In the genomic region with DNA sequence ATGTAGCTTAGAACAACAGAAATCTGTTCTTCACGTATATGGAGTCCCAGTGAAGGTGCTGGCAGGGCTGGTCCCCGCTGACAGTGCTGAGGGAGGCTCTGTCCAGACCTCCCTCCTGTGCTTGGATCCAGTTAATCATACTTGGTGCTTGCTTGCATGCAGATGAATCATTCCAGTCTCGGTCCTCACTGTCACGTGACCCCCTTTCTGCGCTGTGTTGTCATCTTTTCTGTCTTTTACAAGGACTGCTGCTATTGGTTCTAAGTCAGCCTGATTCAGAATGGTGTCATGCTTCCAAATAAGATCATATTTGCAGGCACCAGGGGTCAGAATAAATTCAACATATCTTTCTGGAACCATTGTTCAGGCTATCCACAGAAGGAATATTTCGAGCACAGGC, we compare ENCODE assay signal across 33 mouse cellular contexts. TPM values are rescaled to one million over a fixed set of nuclear protein-coding genes. Genes with fewer than 3 reads are reported as not detected.
DNase-seq lines count a peak whose midpoint lies in the region; ATAC-seq and TF ChIP-seq lines count a peak whose summit lies in the region.
"Had no signal": no experiment of that assay in that cellular context is flagged by ENCODE, and none has a peak within 500 bp of the region (broad histone marks: within the 10 kb centered on the region; RNA-seq: fewer than 3 reads in every experiment).

No protein-coding gene starts in this region.

- no peaks in the 10 kb centered on the region for H3K36me3 ChIP-seq in C2C12 (ENCODE audit: control insufficient read depth, insufficient read depth)
- peaks cover 2% of the 10 kb centered on the region; the same call in 1 of the 2 replicates for H3K36me3 ChIP-seq in heart, embryonic 11.5 days (ENCODE audit: control insufficient read depth, insufficient read depth, low read length)
- H3K36me3 ChIP-seq: embryonic facial prominence, embryonic 13.5 days; G1E had no signal

- no peaks in the 10 kb centered on the region for H3K79me2 ChIP-seq in C2C12 (ENCODE audit: control insufficient read depth, insufficient read depth)

- H3ac ChIP-seq in C2C12 (ENCODE audit: control insufficient read depth, insufficient read length, low read depth): no peak overlapping the region

- no peak overlapping the region for H3K4me3 ChIP-seq in C2C12 (ENCODE audit: insufficient read depth, poor library complexity, severe bottlenecking)
- H3K4me3 ChIP-seq in heart, embryonic 11.5 days (ENCODE audit: low read depth, low read length): no peak overlapping the region
- H3K4me3 ChIP-seq: embryonic facial prominence, embryonic 10.5 days; embryonic facial prominence, embryonic 13.5 days; erythroblast, embryonic 14.5 days; forebrain, embryonic 12.5 days; forebrain, embryonic 15.5 days; heart, embryonic 13.5 days; hindbrain, embryonic 15.5 days had no signal

- ATAC-seq in heart, embryonic 11.5 days (replicated peaks; ENCODE audit: insufficient number of reproducible peaks, low FRiP score, low TSS enrichment): no peak
- ATAC-seq: forebrain, embryonic 15.5 days; intestine, postnatal 0 days had no signal

- no peaks in the 10 kb centered on the region for H3K79me3 ChIP-seq in C2C12 (ENCODE audit: low read depth)

- H3K9me3 ChIP-seq in heart, embryonic 11.5 days (replicated peaks; ENCODE audit: control insufficient read depth, low read length): no peaks in the 10 kb centered on the region
- H3K9me3 ChIP-seq: embryonic facial prominence, embryonic 10.5 days; embryonic facial prominence, embryonic 13.5 days; forebrain, embryonic 12.5 days; forebrain, embryonic 15.5 days; G1E; heart, embryonic 13.5 days; hindbrain, embryonic 15.5 days had no signal

- 87% methylated on average over 6 of the region's 6 CpGs for WGBS in heart, embryonic 11.5 days (ENCODE audit: insufficient replicate concordance)

- no peak overlapping the region for H3K9ac ChIP-seq in heart, embryonic 11.5 days (ENCODE audit: low read depth, low read length)
- H3K9ac ChIP-seq: embryonic facial prominence, embryonic 13.5 days; forebrain, embryonic 12.5 days; forebrain, embryonic 15.5 days; heart, embryonic 13.5 days; hindbrain, embryonic 15.5 days had no signal

- DNase-seq in adrenal gland, postnatal 14 days: peak; percentile 40
- DNase-seq in adrenal gland, adult 18-20 months (ENCODE audit: low spot score in 2 of 2): no peak
- peak; percentile 38 for DNase-seq in brain, adult 2 months (ENCODE audit: low read depth, low spot score)
- no peak for DNase-seq in testis, postnatal 10 days (ENCODE audit: low spot score)
- DNase-seq: cerebellum, adult 11-12 months; cerebellum, adult 8-10 months; cerebellum, postnatal 10 days; cerebellum, postnatal 36 days; embryo, embryonic 11 days; gastrocnemius, postnatal 25 days; heart, adult 18-20 months; heart, postnatal 14 days; heart, postnatal 4 days; kidney, adult 2 months had no signal

- no peak overlapping the region for H3K27ac ChIP-seq in heart, embryonic 11.5 days (ENCODE audit: low read depth, low read length)
- H3K27ac ChIP-seq: embryonic facial prominence, embryonic 10.5 days; embryonic facial prominence, embryonic 13.5 days; forebrain, embryonic 12.5 days; forebrain, embryonic 15.5 days; heart, embryonic 13.5 days; hindbrain, embryonic 15.5 days had no signal

- H3K4me2 ChIP-seq in heart, embryonic 11.5 days: no peak overlapping the region
- H3K4me2 ChIP-seq: embryonic facial prominence, embryonic 13.5 days; forebrain, embryonic 12.5 days; forebrain, embryonic 15.5 days; heart, embryonic 13.5 days; hindbrain, embryonic 15.5 days had no signal

- H3K4me1 ChIP-seq in heart, embryonic 11.5 days (ENCODE audit: control insufficient read depth, insufficient read depth, low read length): peaks cover 7% of the 10 kb centered on the region; the same call in 1 of the 2 replicates
- H3K4me1 ChIP-seq: forebrain, embryonic 15.5 days; hindbrain, embryonic 15.5 days had no signal

- no peak for TF ChIP-seq CTCF in C2C12 (IDR thresholded peaks at IDR 0.05; ENCODE audit: control insufficient read depth, insufficient read depth, insufficient read length)

- peaks cover 7% of the 10 kb centered on the region for H3K27me3 ChIP-seq in C2C12 (ENCODE audit: control insufficient read depth, insufficient read depth, insufficient read length)
- no peaks in the 10 kb centered on the region for H3K27me3 ChIP-seq in heart, embryonic 11.5 days (ENCODE audit: control insufficient read depth, insufficient read depth, low read length)
- H3K27me3 ChIP-seq: embryonic facial prominence, embryonic 13.5 days; forebrain, embryonic 12.5 days; forebrain, embryonic 15.5 days; heart, embryonic 13.5 days; hindbrain, embryonic 15.5 days had no signal

TF ChIP-seq in C2C12, 6 proteins besides CTCF, POLR2A, EP300 and RAD21:
- TF ChIP-seq FOSL1 (IDR thresholded peaks at IDR 0.05; ENCODE audit: insufficient read depth, low read length, poor library complexity, severe bottlenecking) (no peak), USF1 (IDR thresholded peaks at IDR 0.05; ENCODE audit: low read depth) (peak; percentile 94)
TF ChIP-seq in C2C12: peak in this region for 1.

RNA-seq across cellular contexts. Expression of a gene that starts 17.7 kb away (rescaled TPM):
- total RNA-seq in adrenal gland, postnatal 14 days (2021): 1.4 and 2.9 TPM in 2 replicates
- total RNA-seq in adrenal gland, adult 18-20 months (2021): 1 to 10 TPM in 1 of 2 experiments, under 1 TPM in 1; 0.96 to 1.2 TPM
- not detected for polyA plus RNA-seq in C2C12 (2012; fragmentation: generic; extraction: Trizol)
- not detected in 2 replicates for polyA plus RNA-seq in heart, embryonic 11.5 days (2014; fragmentation: Nextera tagmentation; extraction: Ambion mirVana)
- total RNA-seq: G1E; gastrocnemius, adult 8-10 months; gastrocnemius, postnatal 25 days; heart, adult 18-20 months; heart, postnatal 14 days; heart, postnatal 4 days had no signal
- polyA plus RNA-seq: brain, embryonic 14.5 days; embryonic facial prominence, embryonic 10.5 days; embryonic facial prominence, embryonic 13.5 days; erythroblast, embryonic 14.5 days; forebrain, embryonic 12.5 days; G1E; heart, embryonic 16.5 days; hindbrain, embryonic 11.5 days; hindbrain, embryonic 15.5 days had no signal

RNA-seq across cellular contexts. Expression of a gene that starts 29.8 kb away (rescaled TPM):
- not detected in 2 replicates for total RNA-seq in adrenal gland, postnatal 14 days (2021)
- not detected for total RNA-seq in adrenal gland, adult 18-20 months (2021)
- polyA plus RNA-seq in C2C12 (2012; fragmentation: generic; extraction: Trizol): not detected
- polyA plus RNA-seq in heart, embryonic 11.5 days (2014; fragmentation: Nextera tagmentation; extraction: Ambion mirVana): not detected in 2 replicates
- total RNA-seq: adrenal gland, postnatal 4 days; G1E; gastrocnemius, adult 8-10 months; gastrocnemius, postnatal 25 days; heart, adult 18-20 months; heart, postnatal 14 days; heart, postnatal 4 days had no signal
- polyA plus RNA-seq: brain, embryonic 14.5 days; cortical plate, adult 2 months; embryonic facial prominence, embryonic 10.5 days; embryonic facial prominence, embryonic 13.5 days; erythroblast, embryonic 14.5 days; forebrain, embryonic 12.5 days; forebrain, embryonic 15.5 days; G1E; gonadal fat pad, adult 2 months; heart, embryonic 13.5 days; heart, embryonic 16.5 days; hindbrain, embryonic 11.5 days; intestine, embryonic 14.5 days; intestine, postnatal 0 days; kidney, adult 2 months had no signal

RNA-seq across cellular contexts. Expression of a gene that starts 58.4 kb away (rescaled TPM):
- 5.4 and 12.6 TPM in 2 replicates for total RNA-seq in adrenal gland, postnatal 14 days (2021)
- 10 to 100 TPM in 1 of 2 experiments, 1 to 10 TPM in 1; 5.5 to 26.0 TPM for total RNA-seq in adrenal gland, adult 18-20 months (2021)
- not detected for polyA plus RNA-seq in C2C12 (2012; fragmentation: generic; extraction: Trizol)
- not detected in 2 replicates for polyA plus RNA-seq in heart, embryonic 11.5 days (2014; fragmentation: Nextera tagmentation; extraction: Ambion mirVana)
- total RNA-seq: G1E; gastrocnemius, adult 8-10 months; gastrocnemius, postnatal 25 days; heart, adult 18-20 months had no signal
- polyA plus RNA-seq: embryonic facial prominence, embryonic 10.5 days; erythroblast, embryonic 14.5 days; forebrain, embryonic 12.5 days; forebrain, embryonic 15.5 days; G1E had no signal

Comparison
In these comparisons a context has a peak if more than half of its experiments do, and no peak if none do; other contexts are left out.
1. DNase-seq: peak in adrenal gland, postnatal 14 days (single experiment) and brain, adult 2 months (single experiment); none in adrenal gland, adult 18-20 months (0 of 2) and testis, postnatal 10 days (single experiment).